Mouse (Mus musculus): Measurements from ENCODE around the gene Xndc1. TPM values are rescaled to one million over a fixed set of nuclear protein-coding genes. Genes with fewer than 3 reads are reported as not detected.
"Not testable (repeated sequence)": the region's sequence is repeated elsewhere in the genome, so short reads cannot be mapped to it uniquely, and the experiment has no call there.

Gene Xndc1
- total RNA-seq (2021): 10 to 100 TPM; 20.4 to 22.5 TPM
- long read RNA-seq, experiment 1, partial matches to known transcripts: 0 of 7 reads
- long read RNA-seq, experiment 1, other reads (novel, unspliced or antisense): 7 of 7 reads
- long read RNA-seq, experiment 2, partial matches to known transcripts: 1 of 4 reads
- long read RNA-seq, experiment 2, other reads (novel, unspliced or antisense): 3 of 4 reads

GRCm38 (mm10) chr7:102065046-102065891 lies at the start of gene Xndc1, which contains the start of the genes Rnf121 and Xntrpc:
Xndc1 (plus strand) TSS chr7:102065511.
Rnf121 (minus strand) TSS chr7:102065469.
Xntrpc (plus strand) TSS chr7:102065713.
- DNase-seq (ENCODE audit: low spot score in 2 of 2): peak; percentile 93 to 94
- intact Hi-C loops (cut with DNase I): no loop called here

- DNase-seq (ENCODE audit: low spot score in 2 of 2): no peak
- intact Hi-C loops (cut with DNase I): no loop called here
These were observed 48.4 kb upstream of the Xndc1 start for GRCm38 (mm10) chr7:102016936-102017335.

GRCm38 (mm10) chr7:102017452-102017851 lies 47.9 kb upstream of the Xndc1 start:
- no peak for DNase-seq (ENCODE audit: low spot score in 2 of 2)
- intact Hi-C loops (cut with DNase I): no loop called here

- intact Hi-C loops (cut with DNase I): no loop called here
- DNase-seq (ENCODE audit: low spot score in 2 of 2): no peak
These were observed 47.3 kb upstream of the Xndc1 start for GRCm38 (mm10) chr7:102018034-102018433.

GRCm38 (mm10) chr7:102018590-102018989 lies 46.7 kb upstream of the Xndc1 start, which contains the start of gene Il18bp:
Il18bp (minus strand) TSS chr7:102018690.
- DNase-seq (ENCODE audit: low spot score in 2 of 2): no peak
- intact Hi-C loops (cut with DNase I): no loop called here

GRCm38 (mm10) chr7:102019362-102019761 lies 45.9 kb upstream of the Xndc1 start:
- intact Hi-C loops (cut with DNase I): no loop called here
- DNase-seq (ENCODE audit: low spot score in 2 of 2): no peak

GRCm38 (mm10) chr7:102020934-102021333 lies 44.4 kb upstream of the Xndc1 start:
- DNase-seq (ENCODE audit: low spot score in 2 of 2); intact Hi-C loops (cut with DNase I): not testable (repeated sequence)

- intact Hi-C loops (cut with DNase I): no loop called here
- no peak for DNase-seq (ENCODE audit: low spot score in 2 of 2)
These were observed 41.5 kb upstream of the Xndc1 start for GRCm38 (mm10) chr7:102023821-102024220.

- DNase-seq (ENCODE audit: low spot score in 2 of 2): no peak
- intact Hi-C loops (cut with DNase I): no loop called here
These were observed 39.9 kb upstream of the Xndc1 start for GRCm38 (mm10) chr7:102025187-102026119.

GRCm38 (mm10) chr7:102034904-102035303 lies 30.4 kb upstream of the Xndc1 start:
- DNase-seq (ENCODE audit: low spot score in 2 of 2): peak in 1 of 2 experiments; percentile 30
- intact Hi-C loops (cut with DNase I): no loop called here

GRCm38 (mm10) chr7:102035534-102035933 lies 29.8 kb upstream of the Xndc1 start:
- peak; percentile 51 to 53 for DNase-seq (ENCODE audit: low spot score in 2 of 2)
- intact Hi-C loops (cut with DNase I): no loop called here

- intact Hi-C loops (cut with DNase I): no loop called here
- DNase-seq (ENCODE audit: low spot score in 2 of 2): no peak
These were observed 28.0 kb upstream of the Xndc1 start for GRCm38 (mm10) chr7:102037318-102037717.

- intact Hi-C loops (cut with DNase I): no loop called here
- DNase-seq (ENCODE audit: low spot score in 2 of 2): no peak
These were observed 23.0 kb upstream of the Xndc1 start for GRCm38 (mm10) chr7:102042314-102042713.

GRCm38 (mm10) chr7:102048524-102048923 lies 16.8 kb upstream of the Xndc1 start:
- intact Hi-C loops (cut with DNase I); DNase-seq (ENCODE audit: low spot score in 2 of 2): not testable (repeated sequence)

- intact Hi-C loops (cut with DNase I): no loop called here
- no peak for DNase-seq (ENCODE audit: low spot score in 2 of 2)
These were observed 4.0 kb upstream of the Xndc1 start for GRCm38 (mm10) chr7:102061353-102061752.

- no peak for DNase-seq (ENCODE audit: low spot score in 2 of 2)
- intact Hi-C loops (cut with DNase I): no loop called here
These were observed 3.1 kb upstream of the Xndc1 start for GRCm38 (mm10) chr7:102062203-102062602.

- intact Hi-C loops (cut with DNase I): no loop called here
- no peak for DNase-seq (ENCODE audit: low spot score in 2 of 2)
These were observed 1.4 kb upstream of the Xndc1 start for GRCm38 (mm10) chr7:102063891-102064290.

GRCm38 (mm10) chr7:102064655-102065045 lies 661 bp upstream of the Xndc1 start:
- peak in 1 of 2 experiments; percentile 12 for DNase-seq (ENCODE audit: low spot score in 2 of 2)
- intact Hi-C loops (cut with DNase I): no loop called here

- intact Hi-C loops (cut with DNase I): no loop called here
- no peak for DNase-seq (ENCODE audit: low spot score in 2 of 2)
These were observed 1.1 kb downstream of the Xndc1 start for GRCm38 (mm10) chr7:102066363-102066762.
